Mouse (Mus musculus) urinary bladder, adult 18-20 months (tissue): ENCODE results near the gene Adamts2.

Source experiments
- DNase-seq, 2 experiments: peaks; one replicate each; pipeline ENCODE4 v3.0.0; 2022; ENCODE audit warnings: low spot score in 2 of 2, mixed read lengths in 2 of 2

Gene Adamts2

GRCm38 (mm10) chr11:50733146-50733545, 131.3 kb downstream of the Adamts2 start:
- no peak for DNase-seq

GRCm38 (mm10) chr11:50734129-50734528, 132.2 kb downstream of the Adamts2 start:
- DNase-seq = no peak

GRCm38 (mm10) chr11:50736548-50736947, 134.7 kb downstream of the Adamts2 start:
- DNase-seq = no peak

- DNase-seq = no peak
Observed at GRCm38 (mm10) chr11:50738436-50738835, 136.6 kb downstream of the Adamts2 start.

- peak in 1 of 2 experiments; percentile 53 for DNase-seq
Observed at GRCm38 (mm10) chr11:50739453-50739852, 137.6 kb downstream of the Adamts2 start.

- no peak for DNase-seq
Observed at GRCm38 (mm10) chr11:50742146-50742545, 140.3 kb downstream of the Adamts2 start.

GRCm38 (mm10) chr11:50744971-50745370, 143.1 kb downstream of the Adamts2 start:
- peak in 1 of 2 experiments; percentile 18 for DNase-seq

- DNase-seq = no peak
Observed at GRCm38 (mm10) chr11:50746508-50746907, 144.6 kb downstream of the Adamts2 start.

GRCm38 (mm10) chr11:50750983-50751585, 149.2 kb downstream of the Adamts2 start:
- DNase-seq = no peak

- DNase-seq = no peak
Observed at GRCm38 (mm10) chr11:50757741-50758140, 155.9 kb downstream of the Adamts2 start.

- no peak for DNase-seq
Observed at GRCm38 (mm10) chr11:50766461-50766860, 164.6 kb downstream of the Adamts2 start.

- peak in 1 of 2 experiments; percentile 12 for DNase-seq
Observed at GRCm38 (mm10) chr11:50767039-50767438, 165.2 kb downstream of the Adamts2 start.

GRCm38 (mm10) chr11:50768995-50769749, 167.3 kb downstream of the Adamts2 start:
- DNase-seq = peak; percentile 76 to 77

- no peak for DNase-seq
Observed at GRCm38 (mm10) chr11:50771006-50771405, 169.1 kb downstream of the Adamts2 start.

- no peak for DNase-seq
Observed at GRCm38 (mm10) chr11:50797674-50798073, 195.8 kb downstream of the Adamts2 start.

GRCm38 (mm10) chr11:50798836-50799235, 197.0 kb downstream of the Adamts2 start:
- DNase-seq = no peak

- DNase-seq = no peak
Observed at GRCm38 (mm10) chr11:50814233-50814632, 212.3 kb downstream of the Adamts2 start.

GRCm38 (mm10) chr11:50826214-50826613, 224.3 kb downstream of the Adamts2 start:
- no peak for DNase-seq

- peak; percentile 75 to 77 for DNase-seq
Observed at GRCm38 (mm10) chr11:50827010-50827953, 225.4 kb downstream of the Adamts2 start, which contains the start of gene Zfp354c. Zfp354c (minus strand) TSS chr11:50827724.

- no peak for DNase-seq
Observed at GRCm38 (mm10) chr11:50835727-50836126, 233.8 kb downstream of the Adamts2 start.

GRCm38 (mm10) chr11:50841023-50841735, 239.3 kb downstream of the Adamts2 start, which contains the start of gene Zfp879:
Zfp879 (minus strand) TSS chr11:50841552.
- DNase-seq = peak; percentile 85 to 87
